Mouse (Mus musculus) adrenal gland, postnatal 14 days (tissue): ENCODE measurements around the gene Wdr81. TPM values are rescaled to one million over a fixed set of nuclear protein-coding genes. Genes with fewer than 3 reads are reported as not detected.

Source experiments
- DNase-seq: peaks from one replicate; pipeline ENCODE4 v3.0.0; 2021; ENCODE audit warnings: mixed read lengths
- long read RNA-seq, 2 experiments: library from polyadenylated mRNA; stranded (forward); transcript quantifications; one replicate each; pipeline ENCODE4 v2.0.0; 2021
- total RNA-seq: library from RNA; stranded (reverse); gene quantifications from 2 replicates; pipeline ENCODE4 v1.2.3, GENCODE M21; 2021

The Wdr81 gene
- total RNA-seq = 14.2 and 16.5 TPM in 2 replicates
- long read RNA-seq, experiment 1, full-length matches to known transcripts = 4 of 8 reads
- long read RNA-seq, experiment 1, partial matches to known transcripts = 3 of 8 reads
- long read RNA-seq, experiment 1, other reads (novel, unspliced or antisense) = 1 of 8 reads
- long read RNA-seq, experiment 2, full-length matches to known transcripts = 2 of 10 reads
- long read RNA-seq, experiment 2, partial matches to known transcripts = 5 of 10 reads
- long read RNA-seq, experiment 2, other reads (novel, unspliced or antisense) = 3 of 10 reads

DNA sequence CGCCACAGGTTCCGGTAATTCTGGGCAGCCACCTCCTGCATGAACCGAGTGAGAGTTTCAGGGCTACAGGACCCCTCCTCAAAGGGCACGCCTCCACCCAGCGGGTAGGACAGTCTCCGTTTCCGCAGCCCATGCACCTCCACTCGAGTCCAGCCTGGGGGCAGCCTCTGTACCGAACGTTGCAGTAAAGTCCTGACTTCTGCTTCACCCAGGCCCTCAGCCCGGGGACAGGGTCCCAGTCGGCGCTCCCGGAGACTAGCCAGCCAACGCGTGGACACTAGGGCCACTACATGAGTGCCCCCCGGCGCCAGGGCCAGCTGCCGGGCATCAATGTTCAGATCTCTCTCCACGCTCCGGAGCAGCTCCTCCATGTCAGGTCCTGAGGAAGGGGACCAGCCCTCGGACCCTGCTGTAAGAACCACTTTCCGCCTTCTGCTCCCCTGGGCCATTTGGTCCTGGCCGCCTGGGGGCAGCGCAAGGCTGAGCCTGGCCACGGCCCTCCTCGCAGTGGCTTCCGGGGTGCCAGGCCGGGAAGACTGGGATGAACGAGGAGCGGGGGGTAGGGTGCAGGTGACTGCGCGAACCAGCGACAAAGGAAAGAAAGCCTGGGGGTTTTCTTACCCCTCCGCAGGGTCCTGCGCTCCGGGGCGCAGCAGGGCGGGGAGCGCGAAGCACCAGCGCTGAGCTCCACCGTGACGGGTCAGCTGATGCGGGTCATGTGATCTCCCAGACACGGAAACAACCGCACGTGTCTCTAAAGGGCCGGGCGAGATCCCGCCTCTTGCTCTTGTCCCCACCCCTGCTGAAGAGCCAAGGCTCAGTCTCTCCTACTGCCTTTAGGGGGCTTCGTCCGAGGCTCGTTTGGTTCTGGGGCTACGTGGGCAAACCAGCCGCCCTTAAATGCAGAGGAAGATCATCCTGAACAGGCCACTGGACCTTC, at the start of gene Wdr81:
Gene Wdr81 (minus strand): TSS at position 727 of the 940 bp plus-strand sequence.
- peak; percentile 92 for DNase-seq

DNA sequence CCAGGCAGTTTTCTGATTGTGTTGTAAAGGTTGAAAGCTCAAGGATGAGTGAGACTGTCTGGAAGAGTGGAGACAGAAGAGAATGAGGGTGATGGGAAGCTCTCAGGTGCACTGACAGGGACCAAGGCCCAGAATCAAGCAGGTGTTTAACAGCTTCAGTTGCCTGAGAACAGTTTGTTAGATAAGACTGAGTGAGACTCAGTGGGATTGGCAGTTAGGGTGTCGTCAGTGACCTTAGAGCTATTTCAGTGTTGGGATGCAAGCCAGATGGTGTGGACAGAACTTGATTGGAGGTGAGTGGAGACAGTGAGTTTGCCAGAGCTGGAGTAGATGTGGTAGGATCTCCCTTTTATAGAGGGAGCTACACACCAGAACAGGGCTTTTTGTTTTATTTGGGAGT, 43.6 kb upstream of the Wdr81 start:
- DNase-seq = peak; percentile 64

DNA sequence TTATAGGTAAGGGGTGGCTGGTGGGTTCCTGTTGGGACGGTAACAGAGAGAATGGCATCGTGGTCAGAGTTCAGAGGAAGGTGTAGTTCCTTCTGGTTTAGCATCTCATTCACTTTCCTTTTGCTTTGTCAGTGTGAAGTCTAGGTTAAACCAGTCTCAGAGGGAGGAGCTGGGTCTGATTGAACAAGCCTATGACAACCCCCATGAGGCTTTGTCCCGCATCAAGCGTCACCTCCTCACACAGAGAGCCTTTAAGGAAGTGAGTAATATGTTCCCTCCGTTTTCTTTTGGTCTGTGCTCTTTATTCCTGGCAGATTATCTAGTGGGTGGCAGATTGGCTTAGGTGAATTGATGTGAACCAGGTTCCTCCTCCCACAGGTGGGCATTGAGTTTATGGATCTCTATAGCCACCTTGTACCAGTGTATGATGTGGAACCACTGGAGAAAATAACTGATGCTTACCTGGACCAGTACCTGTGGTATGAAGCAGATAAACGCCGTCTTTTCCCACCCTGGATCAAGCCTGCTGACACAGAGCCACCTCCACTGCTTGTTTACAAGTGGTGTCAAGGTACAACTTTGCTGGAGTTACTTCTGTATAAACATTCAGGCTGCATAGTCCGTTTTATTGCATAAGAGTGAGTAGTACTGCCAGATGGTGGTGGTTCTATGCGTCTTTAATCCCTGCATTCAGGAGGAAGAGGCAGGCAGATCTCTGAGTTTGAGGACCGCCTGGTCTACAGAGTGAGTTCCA, 40.0 kb upstream of the Wdr81 start:
- DNase-seq = no peak

- DNase-seq = no peak
These were observed 33.0 kb upstream of the Wdr81 start for GRCm38 (mm10) chr11:75487496-75487895.

- DNase-seq = peak; percentile 97
These were observed 32.2 kb upstream of the Wdr81 start, which contains the start of gene Prpf8 for GRCm38 (mm10) chr11:75486601-75487285. TSS of gene Prpf8 (plus strand) at chr11:75486816.

DNA sequence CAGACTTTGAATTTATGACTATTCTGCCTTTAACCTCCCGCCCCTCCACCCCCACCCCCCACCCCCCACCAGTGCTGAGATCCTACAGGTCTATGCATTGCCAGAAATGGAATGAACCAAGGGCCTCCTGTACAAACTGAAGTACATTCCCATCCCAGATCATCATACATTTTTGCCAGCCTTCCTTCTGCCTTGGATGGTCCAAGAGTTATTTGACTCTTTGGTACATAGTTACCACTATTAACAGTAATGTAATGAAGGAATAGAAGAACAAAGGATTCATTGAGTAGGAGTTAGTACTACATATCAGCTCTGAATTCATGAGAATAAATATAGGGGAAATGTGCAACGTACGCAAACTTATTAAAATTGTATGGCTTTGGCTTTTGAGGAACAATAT, 31.7 kb upstream of the Wdr81 start:
- no peak for DNase-seq

GRCm38 (mm10) chr11:75473376-75473775, 18.9 kb upstream of the Wdr81 start:
- DNase-seq = no peak

DNA sequence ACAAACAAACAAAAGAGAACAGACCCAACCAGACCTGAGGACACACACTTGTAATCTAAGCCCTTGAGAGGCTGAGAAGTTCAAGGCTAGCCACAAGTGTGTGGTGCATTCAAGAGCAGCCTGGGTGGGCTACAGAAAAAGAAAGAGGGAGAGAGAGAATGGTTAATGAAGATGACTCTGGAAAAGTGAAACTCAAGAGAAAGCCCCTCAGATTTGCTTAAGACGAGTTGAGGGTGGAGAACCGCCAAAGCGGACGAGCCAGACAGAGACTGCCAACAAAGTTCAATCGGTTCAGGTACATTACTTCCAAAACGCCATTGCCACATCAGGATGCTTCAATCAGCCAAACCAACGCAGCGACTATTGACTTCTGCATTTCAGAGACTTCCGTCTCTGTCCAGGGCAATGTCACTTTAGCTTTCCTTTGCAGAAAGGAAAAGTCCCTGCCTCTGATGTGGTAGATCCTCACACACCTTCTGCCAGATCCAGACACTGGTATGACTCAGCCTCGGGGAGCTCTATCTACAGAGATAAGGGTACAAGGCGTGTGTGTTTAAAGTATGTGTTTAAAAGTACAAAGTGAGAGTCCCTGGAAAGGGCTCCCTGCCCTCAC, 18.1 kb upstream of the Wdr81 start:
- no peak for DNase-seq

DNA sequence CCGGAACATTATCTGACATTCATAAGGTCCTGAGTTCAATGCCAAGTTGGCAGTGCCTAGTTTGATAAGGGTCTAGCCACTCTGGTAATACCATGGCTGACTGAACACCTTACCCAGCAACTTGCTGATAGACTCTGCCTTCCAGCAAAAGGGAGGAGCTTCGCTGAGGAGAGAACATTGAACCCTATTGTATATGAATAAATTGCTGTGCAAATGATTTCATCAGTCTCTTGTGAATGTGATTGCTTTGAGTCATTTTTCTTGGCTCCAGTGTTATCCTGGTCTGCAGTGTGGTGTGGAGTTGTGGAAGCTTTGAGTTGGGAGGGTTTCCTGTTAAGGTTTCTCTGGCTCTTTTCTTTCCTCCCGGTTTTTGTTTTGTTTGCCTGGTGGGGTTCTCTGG, 16.2 kb upstream of the Wdr81 start:
- no peak for DNase-seq

- no peak for DNase-seq
These were observed 14.7 kb upstream of the Wdr81 start for GRCm38 (mm10) chr11:75469261-75469660.

DNA sequence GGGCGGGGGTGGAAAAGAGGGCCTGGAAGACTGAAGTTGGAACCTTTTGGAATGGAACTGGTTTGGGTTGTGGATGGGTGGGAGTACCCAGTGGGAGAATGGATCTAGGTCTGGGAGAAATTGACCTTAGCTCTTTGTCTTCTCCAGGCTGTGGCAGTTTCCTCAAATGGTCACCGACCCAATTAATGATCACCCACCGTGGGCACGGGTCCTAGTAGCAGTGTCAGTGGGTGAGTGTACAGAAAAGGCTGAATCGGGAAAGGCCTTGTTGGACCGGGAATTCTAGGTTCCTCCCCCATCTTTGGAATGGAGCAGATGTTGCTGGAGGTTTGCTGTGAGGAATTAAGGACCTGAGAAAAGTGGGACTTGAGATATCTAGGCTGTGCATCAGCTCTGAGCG, 13.9 kb upstream of the Wdr81 start:
- DNase-seq = no peak

DNA sequence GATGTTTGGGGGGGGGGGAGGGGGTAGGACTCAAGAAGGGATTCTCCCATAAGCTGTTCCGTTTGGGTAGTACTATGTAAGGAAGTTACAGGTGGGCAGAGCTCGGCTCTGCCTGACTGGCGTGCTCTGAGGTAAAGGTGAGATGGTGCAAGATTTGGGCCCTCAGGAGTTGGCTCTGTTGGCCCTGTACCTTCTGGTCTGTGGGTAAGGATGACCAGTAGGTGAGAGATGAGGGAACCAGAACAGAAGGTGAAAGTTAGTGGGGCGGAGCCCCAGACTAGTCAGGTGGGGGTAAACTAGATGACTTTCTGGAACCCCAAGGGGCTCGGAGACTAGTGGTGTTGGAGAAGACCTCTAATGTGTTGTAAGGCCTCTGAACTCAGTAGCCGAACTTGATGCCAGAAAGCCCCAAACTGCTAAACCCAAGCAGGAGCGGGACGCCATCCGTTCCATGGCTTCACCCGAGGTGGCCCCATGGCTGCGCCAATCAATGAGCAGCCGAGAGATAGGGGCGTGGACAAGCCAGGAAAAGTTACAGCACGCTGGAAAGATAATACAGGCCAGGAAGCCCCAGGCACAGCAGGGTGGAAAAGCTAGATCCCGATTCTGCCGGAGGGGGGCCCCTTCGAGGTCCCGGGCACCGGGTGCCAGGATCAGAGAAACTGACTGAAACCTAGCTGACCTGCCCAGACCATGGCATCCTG, 13.1 kb upstream of the Wdr81 start:
- peak; percentile 91 for DNase-seq

DNA sequence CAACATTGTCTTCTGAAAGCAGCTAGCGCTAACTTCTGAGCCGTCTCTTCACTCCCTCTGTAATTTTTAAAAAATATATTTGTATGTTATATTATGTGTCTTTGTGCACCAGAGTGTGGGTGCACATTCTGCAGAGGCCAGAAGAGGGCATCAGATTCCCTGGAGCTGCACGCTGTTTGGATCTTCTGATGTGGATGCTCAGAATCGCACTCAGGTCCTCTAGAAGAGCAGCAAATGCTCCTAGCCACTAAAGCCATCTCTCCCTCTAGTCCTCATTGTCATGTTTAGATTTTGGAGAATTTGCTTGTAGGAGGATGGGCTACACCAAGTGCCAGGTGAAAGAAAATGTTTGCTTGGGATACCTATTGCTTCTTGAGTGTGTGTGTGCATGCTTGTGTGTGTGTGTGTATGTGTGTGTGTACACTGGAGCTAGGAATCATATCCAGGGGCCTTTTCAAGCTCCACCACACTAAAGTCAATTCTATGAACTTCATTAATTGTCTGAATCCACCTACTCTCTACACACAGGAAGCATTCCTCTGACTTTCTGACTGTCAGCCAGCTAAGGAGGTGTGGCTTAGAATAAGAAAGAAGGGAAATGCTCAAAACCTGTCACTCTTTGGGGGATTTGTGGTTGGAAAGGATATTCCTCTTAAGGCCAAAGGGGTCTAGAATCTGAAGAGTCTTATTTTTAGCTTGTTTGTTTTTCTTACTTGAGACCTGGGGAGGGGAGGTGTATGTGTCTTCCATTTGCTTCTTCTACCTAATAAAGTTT, 12.4 kb upstream of the Wdr81 start:
- no peak for DNase-seq

- no peak for DNase-seq
These were observed 10.5 kb upstream of the Wdr81 start for GRCm38 (mm10) chr11:75465051-75465450.

DNA sequence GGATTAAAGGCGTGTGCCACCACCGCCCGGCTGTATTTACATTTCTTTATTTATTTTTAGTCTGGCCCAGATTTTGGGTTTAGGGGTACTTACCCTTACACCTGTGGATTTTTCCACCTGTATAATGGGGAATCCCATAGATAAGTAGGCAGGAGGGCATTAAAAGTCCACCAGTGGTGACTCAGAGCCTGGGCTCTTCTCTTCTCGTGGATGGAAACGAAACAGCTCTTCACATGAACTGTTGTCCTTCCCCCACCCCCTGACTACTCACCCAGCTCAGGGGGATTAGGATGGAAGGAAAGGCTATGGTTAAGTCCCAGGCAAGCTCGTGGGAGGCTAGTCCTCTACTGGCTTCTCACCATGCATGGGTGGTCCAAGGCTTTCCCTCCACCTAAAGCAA, 9.9 kb upstream of the Wdr81 start:
- DNase-seq = no peak

DNA sequence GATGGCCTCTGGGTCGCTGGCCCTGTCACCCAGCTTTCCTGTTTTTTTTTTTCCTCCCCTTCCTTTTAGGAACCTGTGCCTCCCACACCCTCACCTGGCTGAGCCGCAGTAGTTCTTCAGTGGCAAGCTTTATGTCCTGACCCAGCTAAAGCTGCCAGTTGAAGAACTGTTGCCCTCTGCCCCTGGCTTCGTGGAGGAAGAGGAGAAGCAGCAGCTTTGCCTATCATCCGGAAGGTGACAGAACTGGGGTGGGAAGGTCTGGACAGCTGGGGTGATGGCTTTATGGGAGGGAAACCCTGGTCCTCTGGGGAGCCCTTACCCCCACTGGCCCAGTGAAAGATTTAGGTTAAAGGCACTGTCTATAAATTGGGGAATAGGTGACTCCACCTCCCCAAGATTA, 9.1 kb upstream of the Wdr81 start:
- DNase-seq = no peak

DNA sequence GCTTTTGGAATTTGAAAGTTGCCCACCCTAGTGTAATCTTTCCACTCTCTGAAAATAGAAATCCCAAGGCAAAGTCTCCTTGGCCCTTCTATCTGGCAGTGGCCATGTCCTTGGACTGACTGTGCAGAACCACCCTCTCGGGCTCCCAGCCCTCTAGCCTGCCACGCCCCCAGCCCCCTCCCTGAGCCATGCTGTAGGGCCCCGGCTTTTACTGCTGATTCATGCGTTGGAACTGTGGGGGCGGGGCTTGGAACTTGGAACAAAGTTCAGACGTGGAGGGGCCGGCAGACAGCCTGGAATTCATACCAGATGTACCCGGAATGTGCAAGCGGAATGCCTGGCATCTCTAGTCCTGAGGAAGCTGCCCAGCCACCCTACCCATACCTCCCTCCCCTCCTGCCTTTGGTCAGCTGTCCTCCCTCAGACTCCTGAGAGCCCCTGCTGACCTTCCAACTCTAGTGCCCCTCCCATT, 8.4 kb upstream of the Wdr81 start:
- DNase-seq = peak; percentile 98

- peak; percentile 95 for DNase-seq
These were observed 7.8 kb upstream of the Wdr81 start for GRCm38 (mm10) chr11:75462253-75462783.

GRCm38 (mm10) chr11:75461743-75462252, 7.3 kb upstream of the Wdr81 start:
- DNase-seq = no peak
